7 mouse cellular contexts compared by ENCODE assay signal in the genomic region with DNA sequence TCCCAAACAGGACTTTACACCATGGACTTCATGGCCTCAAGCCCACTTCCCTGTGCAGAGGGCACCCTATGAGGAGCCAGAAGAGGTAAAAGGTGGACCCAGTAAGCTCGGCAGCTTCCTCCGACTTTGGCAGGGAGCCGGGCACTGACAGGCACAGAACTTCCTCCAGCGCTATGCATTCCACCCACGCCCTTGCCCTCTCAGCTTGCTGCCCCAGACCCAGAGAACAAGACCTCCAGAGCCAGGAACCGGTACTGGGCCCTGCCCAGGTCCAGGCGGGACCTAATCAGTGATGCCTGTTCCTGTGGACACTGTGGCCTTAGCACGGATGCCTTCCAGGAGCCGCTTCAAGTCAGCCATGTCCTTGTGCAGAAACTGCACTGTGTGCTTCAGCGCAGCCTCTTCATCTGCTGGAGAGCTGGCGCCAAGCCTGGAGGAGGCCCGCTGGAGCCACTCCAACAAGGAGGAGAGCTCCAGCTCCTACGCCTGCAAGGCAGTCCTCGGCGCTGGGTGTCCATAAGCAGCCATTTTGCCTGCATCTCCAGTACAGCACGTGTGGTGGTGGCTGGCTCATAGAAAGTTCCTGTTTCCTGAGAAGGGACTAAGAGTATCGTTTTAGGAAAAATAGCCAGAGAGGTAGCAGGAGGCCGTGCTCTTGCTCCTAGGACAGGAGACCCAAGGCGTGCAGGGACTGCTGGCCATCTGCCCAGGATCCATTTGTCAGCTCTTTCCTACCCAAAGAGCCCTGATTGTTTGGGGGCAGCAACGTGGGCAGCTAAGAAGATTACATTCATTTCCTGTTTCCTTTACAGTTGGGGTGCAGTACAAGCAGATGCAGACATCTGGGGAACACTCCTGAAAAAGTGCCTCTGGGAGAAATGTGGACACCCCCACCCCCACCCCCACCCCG. TPM values are rescaled to one million over a fixed set of nuclear protein-coding genes. Genes with fewer than 3 reads are reported as not detected.
A peak's percentile ranks its signal among the peaks of the same experiment; 100 is the strongest.
DNase-seq lines count a peak whose midpoint lies in the region; ATAC-seq lines count a peak whose summit lies in the region.

No protein-coding gene starts in this region.

- H3K4me2 ChIP-seq in hindbrain, embryonic 16.5 days (ENCODE audit: low read length) = peak overlapping the region; percentile 52
- peak overlapping the region; percentile 53 for H3K4me2 ChIP-seq in stomach, embryonic 16.5 days (ENCODE audit: low read depth, low read length)

- WGBS in hindbrain, embryonic 16.5 days = 47% methylated on average over 21 of the region's 21 CpGs
- 30% methylated on average over 21 of the region's 21 CpGs for WGBS in stomach, embryonic 16.5 days

- H3K9ac ChIP-seq in hindbrain, embryonic 16.5 days (ENCODE audit: low read depth, low read length) = peak overlapping the region; percentile 55
- peak overlapping the region; percentile 70 for H3K9ac ChIP-seq in stomach, embryonic 16.5 days (ENCODE audit: low read length)

- peak overlapping the region; percentile 25 for H3K4me3 ChIP-seq in hindbrain, embryonic 16.5 days (ENCODE audit: low read length)
- peak overlapping the region; percentile 37 for H3K4me3 ChIP-seq in stomach, embryonic 16.5 days (replicated peaks; ENCODE audit: low read length)

- H3K4me1 ChIP-seq in hindbrain, embryonic 16.5 days (ENCODE audit: control insufficient read depth, insufficient read depth, low read depth, low read length) = peaks cover 10% of the 10 kb centered on the region
- peaks cover 6% of the 10 kb centered on the region; the same call in 1 of the 2 replicates for H3K4me1 ChIP-seq in stomach, embryonic 16.5 days (ENCODE audit: control insufficient read depth, insufficient read depth, low read length)

- peak; percentile 93 for DNase-seq in adipocyte (ENCODE audit: low spot score)
- peak; percentile 94 for DNase-seq in cerebellum, adult 11-12 months
- DNase-seq in gastrocnemius, adult 18-20 months (ENCODE audit: low spot score) = peak; percentile 94
- peak; percentile 80 to 86 for DNase-seq in layer of hippocampus, postnatal 36 days
- DNase-seq in lung, postnatal 36 days = peak; percentile 92

- peak overlapping the region; percentile 89 for H3K27ac ChIP-seq in hindbrain, embryonic 16.5 days (ENCODE audit: low read depth, low read length)
- H3K27ac ChIP-seq in stomach, embryonic 16.5 days (ENCODE audit: low read length) = peak overlapping the region; percentile 97

- no peaks in the 10 kb centered on the region for H3K27me3 ChIP-seq in hindbrain, embryonic 16.5 days (replicated peaks; ENCODE audit: control insufficient read depth, insufficient read depth, low read length)
- H3K27me3 ChIP-seq in stomach, embryonic 16.5 days (ENCODE audit: control insufficient read depth, insufficient read depth, low read length) = no peaks in the 10 kb centered on the region

- H3K36me3 ChIP-seq in hindbrain, embryonic 16.5 days (ENCODE audit: control insufficient read depth, insufficient read depth, low read length) = no peaks in the 10 kb centered on the region
- no peaks in the 10 kb centered on the region for H3K36me3 ChIP-seq in stomach, embryonic 16.5 days (ENCODE audit: control insufficient read depth, insufficient read depth, low read length)

- peak; percentile 92 for ATAC-seq in hindbrain, embryonic 16.5 days
- ATAC-seq in stomach, embryonic 16.5 days (ENCODE audit: insufficient read depth, low FRiP score) = peak; percentile 94

- H3K9me3 ChIP-seq in hindbrain, embryonic 16.5 days (ENCODE audit: control insufficient read depth, low read length) = no peaks in the 10 kb centered on the region
- H3K9me3 ChIP-seq in stomach, embryonic 16.5 days (replicated peaks; ENCODE audit: control insufficient read depth, low read length) = no peaks in the 10 kb centered on the region

RNA-seq across cellular contexts. Expression of a gene that starts 39.1 kb away (rescaled TPM):
- total RNA-seq in gastrocnemius, adult 18-20 months (2021) = under 1 TPM; 0.31 to 0.41 TPM
- 3.0 and 4.0 TPM in 2 replicates for polyA plus RNA-seq in hindbrain, embryonic 16.5 days (2015; fragmentation: Nextera tagmentation; extraction: Ambion mirVana)
- 1 to 10 TPM; 1.7 to 1.9 TPM for total RNA-seq in layer of hippocampus, postnatal 36 days (2021)
- polyA plus RNA-seq in stomach, embryonic 16.5 days (2015; fragmentation: Nextera tagmentation; extraction: Ambion mirVana) = 0.40 and 0.76 TPM in 2 replicates

RNA-seq across cellular contexts. Expression of a gene that starts 39.2 kb away (rescaled TPM):
- 1 to 10 TPM; 3.1 to 4.0 TPM for total RNA-seq in gastrocnemius, adult 18-20 months (2021)
- polyA plus RNA-seq in hindbrain, embryonic 16.5 days (2015; fragmentation: Nextera tagmentation; extraction: Ambion mirVana) = 5.7 and 7.7 TPM in 2 replicates
- total RNA-seq in layer of hippocampus, postnatal 36 days (2021) = 10 to 100 TPM; 23.9 to 25.1 TPM
- 3.1 and 4.5 TPM in 2 replicates for polyA plus RNA-seq in stomach, embryonic 16.5 days (2015; fragmentation: Nextera tagmentation; extraction: Ambion mirVana)

Comparison
In these comparisons a context has a peak if more than half of its experiments do, and no peak if none do; other contexts are left out.
1. Peak in every context shown above with its lines: DNase-seq, ATAC-seq, H3K4me3 ChIP-seq and H3K27ac ChIP-seq.
2. RNA of a gene that starts 39.2 kb away (total RNA-seq): 23.9 to 25.1 TPM in layer of hippocampus, postnatal 36 days; 3.1 to 4.0 TPM in gastrocnemius, adult 18-20 months; every median in the first group is over 4 times any median in the second.